Mouse (Mus musculus) cerebellum, adult 2 months (tissue): ENCODE data around the gene Gna11. TPM values are rescaled to one million over a fixed set of nuclear protein-coding genes. Genes with fewer than 3 reads are reported as not detected.

Experiments used
- DNase-seq, 2 experiments: peaks; one replicate each; pipeline ENCODE4 v3.0.0; 2021
- H3K27ac ChIP-seq: fragments of 200-500 bp; 2 replicates; pipeline ENCODE4 v1.5.1; 2012; ENCODE audit warnings: low read length, control low read depth, inconsistent platforms; ENCODE audit not compliant: insufficient read depth
- H3K27me3 ChIP-seq: fragments of 200-500 bp; 2 replicates; pipeline ENCODE4 v1.6.1; 2012; ENCODE audit warnings: inconsistent platforms, mild to moderate bottlenecking, low read length, moderate library complexity; ENCODE audit not compliant: control insufficient read depth, insufficient read depth
- H3K4me1 ChIP-seq: fragments of 200-500 bp; 2 replicates; pipeline ENCODE4 v1.6.1; 2011; ENCODE audit warnings: low read length; ENCODE audit not compliant: control insufficient read depth, insufficient read depth
- H3K4me3 ChIP-seq: fragments of 200-500 bp; replicated peaks from 2 replicates; pipeline ENCODE3; 2011; ENCODE audit warnings: mild to moderate bottlenecking, low read depth, low read length, control low read depth; ENCODE audit not compliant: insufficient read depth
- CTCF ChIP-seq: fragments of 200-500 bp; IDR thresholded peaks from 2 replicates; pipeline ENCODE4 v1.5.1; 2011; ENCODE audit warnings: low read depth, mild to moderate bottlenecking, control low read depth, low read length, moderate library complexity, borderline replicate concordance; ENCODE audit not compliant: insufficient read depth
- POLR2A ChIP-seq: fragments of 200-500 bp; IDR thresholded peaks from 2 replicates; pipeline ENCODE4 v1.6.1; 2011; ENCODE audit warnings: low read length, control low read depth, borderline replicate concordance; ENCODE audit not compliant: insufficient read depth
- WGBS: fragments of 180-500 bp; shearing (Covaris S2); methylation state at CpG from one replicate; pipeline ENCODE4 v1.1.7; 2018; 5-methylcytosine and 5-hydroxymethylcytosine counted together
- polyA plus RNA-seq: library from polyadenylated mRNA; depleted of rRNA; stranded (reverse); fragments of >200 nt; gene quantifications from 2 replicates; pipeline ENCODE4 v1.2.3, GENCODE M21; 2012

The Gna11 gene
- polyA plus RNA-seq, 1 experiment = 107 TPM

DNA sequence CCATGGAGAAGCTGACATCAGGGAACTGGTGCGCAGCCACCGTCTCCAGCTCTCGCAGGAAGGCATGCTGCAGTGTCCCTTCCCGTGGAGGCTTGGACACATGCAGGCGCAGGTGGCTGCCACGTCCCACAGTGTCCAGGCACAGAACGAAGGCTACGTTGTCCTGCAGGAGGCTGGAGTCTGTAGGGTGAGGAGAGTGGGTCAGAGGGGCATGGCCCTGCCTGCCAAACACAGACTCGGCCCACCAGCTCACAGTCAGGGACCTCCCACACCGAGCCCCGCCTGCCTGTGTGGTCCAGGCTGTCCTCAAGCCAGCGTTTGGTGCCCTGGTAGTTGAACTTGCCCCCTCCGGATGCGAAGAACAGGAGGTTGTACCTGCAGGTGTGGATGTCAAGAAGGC is 55.0 kb downstream of the Gna11 start:
- DNase-seq = no peak
- no peak for TF ChIP-seq POLR2A
- TF ChIP-seq CTCF = no peak
- Histone ChIP-seq H3K4me1 (peaks cover 7% of the 10 kb centered on the region), H3K4me3 (no peak overlapping the region), H3K27me3 (no peaks in the 10 kb centered on the region), H3K27ac (no peak overlapping the region)
- WGBS = 67% methylated on average over 14 of the region's 14 CpGs

DNA sequence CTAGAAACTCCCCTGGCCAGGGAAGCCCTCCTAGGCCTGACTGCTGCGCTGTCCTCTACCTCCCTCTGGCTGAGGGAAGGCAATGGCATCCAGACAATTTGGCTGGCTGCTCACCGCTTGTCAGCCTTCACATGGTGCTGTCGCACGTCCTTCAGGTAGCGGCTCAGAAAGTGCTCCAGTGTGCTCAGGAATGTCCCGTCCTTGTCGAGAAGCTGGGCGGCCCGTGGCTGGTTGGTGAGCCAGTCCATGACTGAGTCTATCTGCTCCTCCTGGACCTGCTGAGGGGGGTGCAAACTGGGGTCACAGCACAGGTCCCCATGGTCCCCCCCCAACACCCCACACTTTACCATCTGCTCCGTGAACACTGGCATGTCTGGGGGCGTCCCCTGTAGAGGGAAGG is 56.9 kb downstream of the Gna11 start:
- no peak overlapping the region for H3K27ac ChIP-seq
- H3K4me3 ChIP-seq = no peak overlapping the region
- 63% methylated on average over 11 of the region's 11 CpGs for WGBS
- H3K4me1 ChIP-seq = no peaks in the 10 kb centered on the region
- TF ChIP-seq CTCF (no peak), POLR2A (no peak)
- DNase-seq = no peak
- no peaks in the 10 kb centered on the region for H3K27me3 ChIP-seq

DNA sequence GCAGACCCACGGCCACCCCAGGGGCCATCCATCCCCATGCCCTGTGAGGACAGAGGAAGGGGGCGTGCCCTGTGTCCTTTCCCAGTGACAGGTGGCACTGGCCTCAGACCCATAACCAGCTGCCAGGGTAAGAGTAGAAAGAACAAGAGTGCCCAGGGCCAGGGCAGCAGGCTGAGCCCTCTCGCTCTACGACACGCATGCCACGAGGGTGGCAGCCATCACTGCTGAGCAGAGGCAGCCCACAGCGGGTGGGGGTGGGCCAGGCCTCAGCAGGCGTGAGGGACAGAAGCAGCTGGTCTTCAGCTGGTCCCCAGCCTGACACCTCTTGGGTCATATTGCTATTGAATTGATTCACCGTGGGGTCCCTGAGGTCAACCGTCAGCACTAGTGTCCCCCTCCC is 58.5 kb downstream of the Gna11 start:
- no peak overlapping the region for H3K27ac ChIP-seq
- 42% methylated on average over 10 of the region's 10 CpGs for WGBS
- H3K27me3 ChIP-seq = no peaks in the 10 kb centered on the region
- H3K4me1 ChIP-seq = 0 out of 2 replicates have a peak, but pooled peaks cover 2% of the 10 kb centered on the region
- TF ChIP-seq CTCF (no peak), POLR2A (no peak)
- DNase-seq = no peak
- no peak overlapping the region for H3K4me3 ChIP-seq

DNA sequence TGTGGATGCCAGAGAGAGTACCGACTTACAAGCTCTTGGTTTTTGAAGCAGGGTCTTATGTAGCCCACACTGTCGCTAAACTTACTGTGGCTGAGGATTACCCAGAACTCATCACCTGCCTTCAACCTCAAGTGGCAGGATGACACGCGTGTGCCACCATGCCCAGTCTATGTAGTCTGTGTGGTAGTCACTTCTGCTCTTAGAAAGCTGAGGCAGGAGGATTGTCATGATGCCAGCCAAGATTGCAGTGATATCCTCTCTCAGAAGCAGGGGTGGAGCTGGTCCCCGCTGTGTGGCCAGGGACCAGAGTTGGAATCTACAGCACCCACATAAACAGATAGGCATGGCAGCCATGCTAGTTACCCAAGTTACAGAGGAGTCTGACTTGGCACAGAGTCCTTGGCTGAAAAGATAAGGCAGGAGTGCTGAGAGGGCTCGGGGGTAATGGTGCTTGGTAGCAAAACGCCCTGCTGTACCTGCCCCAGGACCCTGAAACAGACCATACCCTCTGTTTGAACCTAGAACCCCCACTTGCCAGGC is 59.4 kb downstream of the Gna11 start:
- TF ChIP-seq POLR2A (no peak), CTCF (no peak)
- 67% methylated on average over 7 of the region's 7 CpGs for WGBS
- Histone ChIP-seq H3K27ac (no peak overlapping the region), H3K4me1 (0 out of 2 replicates have a peak, but pooled peaks cover 2% of the 10 kb centered on the region), H3K27me3 (no peaks in the 10 kb centered on the region), H3K4me3 (no peak overlapping the region)
- DNase-seq = no peak

DNA sequence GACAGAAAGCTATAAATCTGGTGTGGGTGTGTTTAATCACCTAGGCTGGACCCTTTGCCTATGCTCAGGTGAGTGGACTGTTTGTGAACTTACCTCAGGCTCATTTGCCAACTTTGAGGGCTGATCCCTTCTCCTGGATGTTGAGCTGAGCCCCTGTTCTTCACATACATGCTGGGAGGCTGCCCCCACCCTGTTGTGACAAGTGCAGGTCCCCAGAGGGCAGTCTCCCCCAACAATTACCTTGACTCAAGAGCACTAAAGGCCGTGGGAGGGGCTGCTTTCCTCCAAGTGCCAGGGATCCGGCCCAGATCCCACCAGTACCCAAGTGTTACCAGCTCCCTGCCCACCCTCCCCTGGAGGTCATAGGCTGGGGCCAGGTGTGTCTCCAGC is 59.9 kb downstream of the Gna11 start:
- TF ChIP-seq CTCF (no peak), POLR2A (no peak)
- H3K27ac ChIP-seq = no peak overlapping the region
- H3K4me1 ChIP-seq = 0 out of 2 replicates have a peak, but pooled peaks cover 2% of the 10 kb centered on the region
- no peak overlapping the region for H3K4me3 ChIP-seq
- 14% methylated on average over 2 of the region's 2 CpGs for WGBS
- H3K27me3 ChIP-seq = no peaks in the 10 kb centered on the region
- DNase-seq = no peak

DNA sequence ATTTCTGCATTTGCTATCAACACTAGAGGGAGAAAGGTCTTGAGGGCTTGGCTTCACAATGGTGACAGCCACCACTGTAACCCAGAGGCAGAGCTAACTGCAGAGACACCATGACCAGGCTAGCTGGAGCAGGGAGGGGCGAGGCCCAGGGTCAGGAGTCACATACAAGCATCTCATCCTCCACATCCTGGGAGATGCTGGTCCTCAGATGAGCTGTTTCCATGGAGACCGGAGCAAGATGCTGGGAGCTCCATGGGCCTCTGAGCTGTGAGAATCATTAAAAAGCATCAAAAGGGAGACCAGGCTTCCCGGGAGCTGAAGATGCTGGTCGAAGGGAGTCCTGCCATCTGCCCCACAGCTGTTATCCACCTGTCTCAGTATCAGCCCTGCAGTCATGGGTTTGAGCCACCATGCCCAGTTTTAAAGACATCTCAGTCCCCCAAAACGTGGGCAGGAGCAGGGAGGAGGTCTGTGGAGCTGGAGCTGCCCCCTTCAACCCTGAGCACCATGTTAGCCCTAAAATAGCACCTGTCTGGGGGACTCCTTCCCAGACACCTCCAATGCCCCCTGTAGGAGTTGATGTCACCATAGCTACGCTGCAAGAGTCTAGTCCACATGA is 60.4 kb downstream of the Gna11 start:
- 36% methylated on average over 6 of the region's 6 CpGs for WGBS
- DNase-seq = no peak
- H3K27ac ChIP-seq = no peak overlapping the region

DNA sequence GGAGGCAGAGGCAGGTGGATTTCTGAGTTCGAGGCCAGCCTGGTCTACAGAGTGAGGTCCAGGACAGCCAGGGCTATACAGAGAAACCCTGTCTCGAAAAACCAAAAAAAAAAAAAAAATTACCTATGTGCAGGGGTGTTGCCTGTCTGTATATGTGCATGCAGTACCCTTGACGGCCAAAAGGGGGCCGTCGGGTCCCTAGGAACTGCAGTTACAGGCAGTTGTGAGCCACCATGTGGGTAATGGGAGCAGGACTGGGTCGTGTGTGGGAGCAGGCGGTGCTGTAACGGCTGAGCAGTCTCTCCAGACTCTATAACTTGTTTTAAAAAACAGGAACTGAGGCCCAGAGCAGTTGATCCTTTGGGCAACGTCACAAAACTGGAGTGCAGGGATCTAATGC is 61.0 kb downstream of the Gna11 start:
- no peak overlapping the region for H3K27ac ChIP-seq
- peak in 1 of 2 experiments; percentile 50 for DNase-seq
- H3K27me3 ChIP-seq = no peaks in the 10 kb centered on the region
- TF ChIP-seq CTCF (peak; percentile 58; the same call in 1 of the 2 replicates), POLR2A (no peak)
- peaks cover 5% of the 10 kb centered on the region; the same call in 1 of the 2 replicates for H3K4me1 ChIP-seq
- no peak overlapping the region for H3K4me3 ChIP-seq
- WGBS = 14% methylated on average over 9 of the region's 9 CpGs

More for the DNA sequence above, 60.4 kb downstream of the Gna11 start:
- Histone ChIP-seq H3K4me1 (peaks cover 5% of the 10 kb centered on the region; the same call in 1 of the 2 replicates), H3K27me3 (no peaks in the 10 kb centered on the region), H3K4me3 (no peak overlapping the region)
- TF ChIP-seq POLR2A = no peak
- TF ChIP-seq CTCF = no peak

DNA sequence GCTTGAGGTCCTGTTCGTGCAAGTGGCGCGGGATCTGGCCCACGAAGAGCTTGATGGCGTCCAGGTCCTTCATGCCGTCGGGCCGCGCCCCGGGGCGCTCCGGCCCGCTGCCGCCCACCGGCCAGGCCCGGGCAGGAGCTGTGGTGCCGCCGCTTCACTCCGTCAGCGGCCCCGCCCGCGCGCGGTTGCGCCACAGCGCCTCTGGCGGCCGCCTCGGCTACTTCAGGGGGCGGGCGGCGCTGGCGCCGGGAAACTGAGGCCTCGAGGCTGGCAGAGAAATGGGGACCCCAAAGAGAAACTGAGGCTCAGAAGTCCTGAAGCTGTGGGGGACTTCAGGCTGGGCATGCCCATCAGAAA is 62.5 kb downstream of the Gna11 start, which contains the start of gene Celf5:
Gene Celf5, minus strand, starts transcription at position 177 of the 357 bp plus-strand sequence.
- DNase-seq = peak; percentile 76 to 83
- peaks cover 5% of the 10 kb centered on the region; the same call in 1 of the 2 replicates for H3K4me1 ChIP-seq
- peak within 1 kb of the TSS; percentile 95 for H3K4me3 ChIP-seq
- TF ChIP-seq CTCF (peak; percentile 57), POLR2A (peak; percentile 56)
- WGBS = under 1% methylated on average over 36 of the region's 36 CpGs
- peak within 1 kb of the TSS; percentile 26; the same call in 1 of the 2 replicates for H3K27ac ChIP-seq
- no peaks in the 10 kb centered on the region for H3K27me3 ChIP-seq
